Mouse (Mus musculus) stomach, embryonic 15.5 days (tissue): ENCODE measurements around the gene Dock4. TPM values are rescaled to one million over a fixed set of nuclear protein-coding genes. Genes with fewer than 3 reads are reported as not detected.

ENCODE experiments used
- ATAC-seq: fragments of 200-750 bp; cut with Nextera tagmentation; 2 replicates; pipeline ENCODE4 v1.8.0; 2017; ENCODE audit warnings: low read depth, moderate number of reproducible peaks, moderate TSS enrichment; ENCODE audit not compliant: insufficient read depth, low FRiP score
- H3K27ac ChIP-seq: fragments of 300-500 bp; sonication (generic); 2 replicates; pipeline ENCODE4 v1.5.1; 2015; ENCODE audit warnings: mild to moderate bottlenecking, inconsistent platforms
- H3K27me3 ChIP-seq: fragments of 300-500 bp; sonication (generic); replicated peaks from 2 replicates; pipeline ENCODE4 v1.6.1; 2015; ENCODE audit warnings: inconsistent platforms
- H3K36me3 ChIP-seq: fragments of 300-500 bp; sonication (generic); 2 replicates; pipeline ENCODE4 v1.6.1; 2015; ENCODE audit warnings: inconsistent platforms
- H3K4me1 ChIP-seq: fragments of 300-500 bp; sonication (generic); 2 replicates; pipeline ENCODE4 v1.6.1; 2015; ENCODE audit warnings: inconsistent platforms
- H3K4me2 ChIP-seq: fragments of 300-500 bp; sonication (generic); 2 replicates; pipeline ENCODE4 v1.6.1; 2015; ENCODE audit warnings: mild to moderate bottlenecking, inconsistent platforms
- H3K4me3 ChIP-seq: fragments of 300-500 bp; sonication (generic); replicated peaks from 2 replicates; pipeline ENCODE4 v1.5.1; 2015; ENCODE audit warnings: inconsistent platforms
- H3K9ac ChIP-seq: fragments of 300-500 bp; sonication (generic); 2 replicates; pipeline ENCODE4 v1.6.1; 2015; ENCODE audit warnings: inconsistent platforms
- H3K9me3 ChIP-seq: fragments of 300-500 bp; sonication (generic); 2 replicates; pipeline ENCODE4 v1.6.1; 2016; ENCODE audit warnings: inconsistent platforms
- WGBS: fragments of 180-500 bp; shearing (Covaris S2); methylation state at CpG from one replicate; pipeline ENCODE4 v1.1.7; 2015; 5-methylcytosine and 5-hydroxymethylcytosine counted together
- polyA plus RNA-seq: library from polyadenylated mRNA; unstranded; fragments of >200 nt; fragmentation: Nextera tagmentation; extraction: Ambion mirVana; gene quantifications from 2 replicates; pipeline ENCODE4 v1.2.1, GENCODE M21; 2015

Dock4 gene
- polyA plus RNA-seq, 1 experiment from 2014 or later: 7.8 TPM

GRCm38 (mm10) chr12:40797561-40798343 is 352.0 kb downstream of the Dock4 start:
- no peak for ATAC-seq
- Histone ChIP-seq H3K4me1 (no peaks in the 10 kb centered on the region), H3K4me3 (no peak overlapping the region), H3K27me3 (no peaks in the 10 kb centered on the region), H3K9ac (no peak overlapping the region), H3K36me3 (no peaks in the 10 kb centered on the region), H3K4me2 (no peak overlapping the region), H3K9me3 (no peaks in the 10 kb centered on the region), H3K27ac (no peak overlapping the region)
- WGBS: 63% methylated on average over 9 of the region's 9 CpGs

DNA sequence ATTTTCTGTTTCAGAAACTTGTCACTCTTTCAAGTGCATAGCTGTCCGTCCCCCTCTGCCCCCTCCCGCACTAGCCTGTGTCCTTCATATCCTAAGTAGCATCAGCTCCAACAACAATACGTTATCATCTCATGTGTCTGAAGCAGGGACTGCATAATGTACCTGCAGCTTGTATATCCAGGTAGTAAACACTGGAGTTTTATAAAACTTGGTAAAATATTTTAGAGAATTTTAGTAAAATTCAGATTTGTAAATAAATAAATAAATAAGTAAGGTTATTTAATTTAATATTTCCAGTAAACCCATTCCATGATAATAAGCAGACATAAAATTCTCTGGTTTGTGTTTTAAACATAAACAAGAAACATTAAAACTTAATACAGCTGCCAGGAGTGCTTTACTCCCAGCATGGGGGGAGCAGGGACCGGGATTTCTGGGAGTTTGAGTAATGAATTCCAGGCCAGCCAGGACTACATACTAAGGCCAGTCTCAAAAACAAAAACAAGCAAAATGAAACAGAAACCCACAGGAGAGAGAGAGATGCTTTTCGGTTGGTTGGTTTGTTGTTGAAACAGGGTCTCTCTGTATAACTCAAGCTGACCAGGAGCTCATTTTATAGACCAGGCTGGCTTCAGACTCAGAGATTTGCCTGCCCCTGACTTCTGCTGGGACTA is 352.7 kb downstream of the Dock4 start:
- WGBS: 74% methylated on average over 5 of the region's 5 CpGs
- no peaks in the 10 kb centered on the region for H3K9me3 ChIP-seq
- H3K9ac ChIP-seq: no peak overlapping the region
- ATAC-seq: no peak
- H3K27me3 ChIP-seq: no peaks in the 10 kb centered on the region
- no peak overlapping the region for H3K4me3 ChIP-seq
- H3K4me1 ChIP-seq: no peaks in the 10 kb centered on the region
- no peak overlapping the region for H3K4me2 ChIP-seq
- no peak overlapping the region for H3K27ac ChIP-seq
- H3K36me3 ChIP-seq: no peaks in the 10 kb centered on the region

DNA sequence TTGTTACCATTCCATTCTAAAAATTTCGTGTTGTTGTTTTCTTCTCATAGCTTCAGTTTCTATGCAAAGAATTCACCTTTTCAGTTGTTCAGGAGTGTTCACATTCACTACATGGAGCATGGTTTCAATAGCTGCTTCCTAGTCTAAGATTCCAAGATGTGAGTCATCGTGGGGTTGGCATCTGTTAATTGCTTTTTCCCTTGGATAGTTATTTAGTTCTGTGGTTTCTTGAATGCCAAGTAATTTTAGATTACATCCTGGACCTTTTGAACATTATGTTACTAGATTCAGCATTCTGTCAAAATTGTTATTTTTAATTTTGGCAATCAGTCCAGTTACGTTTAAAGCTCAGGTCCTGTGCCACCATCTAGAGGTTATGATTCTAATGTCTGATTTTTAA is 355.7 kb downstream of the Dock4 start:
- 75% methylated on average over 3 of the region's 3 CpGs for WGBS
- Histone ChIP-seq H3K27me3 (no peaks in the 10 kb centered on the region), H3K9ac (no peak overlapping the region), H3K9me3 (no peaks in the 10 kb centered on the region), H3K27ac (no peak overlapping the region), H3K4me2 (no peak overlapping the region), H3K36me3 (no peaks in the 10 kb centered on the region), H3K4me1 (no peaks in the 10 kb centered on the region), H3K4me3 (no peak overlapping the region)
- ATAC-seq: no peak

GRCm38 (mm10) chr12:40805257-40805656 is 359.5 kb downstream of the Dock4 start:
- H3K9me3 ChIP-seq: no peaks in the 10 kb centered on the region
- no peak overlapping the region for H3K27ac ChIP-seq
- no peak overlapping the region for H3K4me2 ChIP-seq
- no peak overlapping the region for H3K4me3 ChIP-seq
- no peaks in the 10 kb centered on the region for H3K4me1 ChIP-seq
- no peak for ATAC-seq
- no peak overlapping the region for H3K9ac ChIP-seq
- no peaks in the 10 kb centered on the region for H3K27me3 ChIP-seq
- H3K36me3 ChIP-seq: no peaks in the 10 kb centered on the region
- 69% methylated on average over 2 of the region's 2 CpGs for WGBS

- no peak overlapping the region for H3K27ac ChIP-seq
- no peaks in the 10 kb centered on the region for H3K4me1 ChIP-seq
- WGBS: 83% methylated on average over 1 of the region's 1 CpGs
- no peak for ATAC-seq
- no peaks in the 10 kb centered on the region for H3K9me3 ChIP-seq
- no peak overlapping the region for H3K9ac ChIP-seq
- no peaks in the 10 kb centered on the region for H3K27me3 ChIP-seq
- H3K36me3 ChIP-seq: no peaks in the 10 kb centered on the region
- H3K4me3 ChIP-seq: no peak overlapping the region
- no peak overlapping the region for H3K4me2 ChIP-seq
Measured at GRCm38 (mm10) chr12:40807916-40808315, 362.2 kb downstream of the Dock4 start.

- 33% methylated on average over 2 of the region's 2 CpGs for WGBS
- no peak for ATAC-seq
- Histone ChIP-seq H3K4me2 (no peak overlapping the region), H3K27me3 (no peaks in the 10 kb centered on the region), H3K27ac (no peak overlapping the region), H3K4me3 (no peak overlapping the region), H3K9me3 (no peaks in the 10 kb centered on the region), H3K9ac (no peak overlapping the region), H3K4me1 (no peaks in the 10 kb centered on the region), H3K36me3 (no peaks in the 10 kb centered on the region)
Measured at GRCm38 (mm10) chr12:40813474-40813873, 367.7 kb downstream of the Dock4 start.

- Histone ChIP-seq H3K9me3 (no peaks in the 10 kb centered on the region), H3K27me3 (no peaks in the 10 kb centered on the region), H3K27ac (no peak overlapping the region), H3K4me1 (no peaks in the 10 kb centered on the region), H3K9ac (no peak overlapping the region), H3K36me3 (no peaks in the 10 kb centered on the region), H3K4me3 (no peak overlapping the region), H3K4me2 (no peak overlapping the region)
- ATAC-seq: no peak
Measured at GRCm38 (mm10) chr12:40814659-40815363, 369.1 kb downstream of the Dock4 start.

- no peaks in the 10 kb centered on the region for H3K4me1 ChIP-seq
- WGBS: 85% methylated on average over 6 of the region's 6 CpGs
- no peak overlapping the region for H3K4me2 ChIP-seq
- ATAC-seq: no peak
- H3K27me3 ChIP-seq: no peaks in the 10 kb centered on the region
- no peaks in the 10 kb centered on the region for H3K36me3 ChIP-seq
- H3K27ac ChIP-seq: no peak overlapping the region
- no peak overlapping the region for H3K4me3 ChIP-seq
- H3K9me3 ChIP-seq: no peaks in the 10 kb centered on the region
- no peak overlapping the region for H3K9ac ChIP-seq
Measured at GRCm38 (mm10) chr12:40818046-40818708, 372.4 kb downstream of the Dock4 start.

DNA sequence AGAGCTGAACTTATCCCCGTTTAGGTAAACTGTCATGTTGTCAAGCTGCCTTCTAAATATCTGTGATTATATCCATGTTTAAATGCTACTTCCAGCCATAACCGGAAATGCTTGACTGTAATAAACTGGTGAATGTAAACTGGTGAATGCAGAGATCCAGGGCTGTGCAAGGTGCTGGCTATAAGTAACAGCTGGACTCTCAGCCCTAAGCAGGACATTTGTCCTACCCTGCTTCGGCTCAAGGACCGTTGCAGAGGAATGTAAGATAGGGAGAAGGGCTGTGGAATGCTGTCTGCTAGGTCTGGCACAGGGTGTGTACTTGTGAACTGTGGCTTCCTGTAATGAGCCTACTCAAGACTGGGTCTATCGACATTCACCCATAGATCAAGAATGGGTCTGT is 377.9 kb downstream of the Dock4 start:
- Histone ChIP-seq H3K4me1 (no peaks in the 10 kb centered on the region), H3K4me2 (no peak overlapping the region), H3K9ac (no peak overlapping the region), H3K27me3 (no peaks in the 10 kb centered on the region), H3K4me3 (no peak overlapping the region), H3K9me3 (no peaks in the 10 kb centered on the region), H3K36me3 (no peaks in the 10 kb centered on the region), H3K27ac (no peak overlapping the region)
- WGBS: 59% methylated on average over 5 of the region's 5 CpGs
- ATAC-seq: no peak

GRCm38 (mm10) chr12:40824251-40824650 is 378.5 kb downstream of the Dock4 start:
- Histone ChIP-seq H3K27me3 (no peaks in the 10 kb centered on the region), H3K4me3 (no peak overlapping the region), H3K4me1 (no peaks in the 10 kb centered on the region), H3K36me3 (no peaks in the 10 kb centered on the region), H3K9ac (no peak overlapping the region), H3K4me2 (no peak overlapping the region), H3K9me3 (no peaks in the 10 kb centered on the region), H3K27ac (no peak overlapping the region)
- WGBS: 81% methylated on average over 2 of the region's 2 CpGs
- ATAC-seq: no peak

- 59% methylated on average over 5 of the region's 5 CpGs for WGBS
Measured at GRCm38 (mm10) chr12:40825935-40826460, 380.2 kb downstream of the Dock4 start.

More at GRCm38 (mm10) chr12:40825935-40826460, 380.2 kb downstream of the Dock4 start:
- no peak for ATAC-seq
- no peak overlapping the region for H3K4me3 ChIP-seq
- no peak overlapping the region for H3K9ac ChIP-seq
- H3K4me1 ChIP-seq: no peaks in the 10 kb centered on the region
- H3K27me3 ChIP-seq: no peaks in the 10 kb centered on the region
- H3K9me3 ChIP-seq: no peaks in the 10 kb centered on the region
- H3K36me3 ChIP-seq: no peaks in the 10 kb centered on the region
- H3K27ac ChIP-seq: no peak overlapping the region
- H3K4me2 ChIP-seq: no peak overlapping the region
